Mouse (Mus musculus): ENCODE measurements around the gene Ano1. TPM values are rescaled to one million over a fixed set of nuclear protein-coding genes. Genes with fewer than 3 reads are reported as not detected.

Ano1 gene
- total and polyA plus RNA-seq, 2 experiments from 2014 or later = 5.8 to 8.3 TPM

GRCm38 (mm10) chr7:144653681-144654425 is 97.9 kb downstream of the Ano1 start:
- Histone ChIP-seq H3K36me3 (ENCODE audit: insufficient read depth, low read length) (no peaks in the 10 kb centered on the region), H3K27me3 (ENCODE audit: insufficient read depth, low read length) (no peaks in the 10 kb centered on the region), H3K9me3 (ENCODE audit: low read length) (no peaks in the 10 kb centered on the region), H3K4me1 (ENCODE audit: insufficient read depth, low read length) (no peaks in the 10 kb centered on the region), H3K9ac (replicated peaks; ENCODE audit: low read length) (no peak overlapping the region), H3K4me3 (ENCODE audit: low read length) (no peak overlapping the region), H3K27ac (peak overlapping the region; percentile 64), H3K4me2 (ENCODE audit: low read depth, low read length) (no peak overlapping the region)
- peak; percentile 97 for ATAC-seq
- peak; percentile 91 for DNase-seq (ENCODE audit: low spot score)
- no peak for TF ChIP-seq CTCF (IDR thresholded peaks at IDR 0.05; ENCODE audit: low read depth)
- 11% methylated on average over 10 of the region's 10 CpGs for WGBS

- DNase-seq (ENCODE audit: low spot score) (peak; percentile 33), ATAC-seq (no peak)
- H3K27me3 ChIP-seq (ENCODE audit: insufficient read depth, low read length) = 0 out of 2 replicates have a peak, but pooled peaks cover 4% of the 10 kb centered on the region
- no peaks in the 10 kb centered on the region for H3K4me1 ChIP-seq (ENCODE audit: insufficient read depth, low read length)
- H3K36me3 ChIP-seq (ENCODE audit: insufficient read depth, low read length) = no peaks in the 10 kb centered on the region
- TF ChIP-seq CTCF (IDR thresholded peaks at IDR 0.05; ENCODE audit: low read depth) = no peak
- no peak overlapping the region for H3K9ac ChIP-seq (replicated peaks; ENCODE audit: low read length)
- H3K27ac ChIP-seq = no peak overlapping the region
- no peak overlapping the region for H3K4me2 ChIP-seq (ENCODE audit: low read depth, low read length)
- H3K9me3 ChIP-seq (ENCODE audit: low read length) = no peaks in the 10 kb centered on the region
- H3K4me3 ChIP-seq (ENCODE audit: low read length) = no peak overlapping the region
- WGBS = 51% methylated on average over 5 of the region's 5 CpGs
These were observed 104.2 kb downstream of the Ano1 start for GRCm38 (mm10) chr7:144647547-144647946.

GRCm38 (mm10) chr7:144640817-144641216 is 111.0 kb downstream of the Ano1 start:
- 58% methylated on average over 1 of the region's 1 CpGs for WGBS
- H3K9ac ChIP-seq (replicated peaks; ENCODE audit: low read length) = no peak overlapping the region
- no peaks in the 10 kb centered on the region for H3K9me3 ChIP-seq (ENCODE audit: low read length)
- H3K4me2 ChIP-seq (ENCODE audit: low read depth, low read length) = no peak overlapping the region
- H3K4me3 ChIP-seq (ENCODE audit: low read length) = no peak overlapping the region
- no peaks in the 10 kb centered on the region for H3K4me1 ChIP-seq (ENCODE audit: insufficient read depth, low read length)
- no peaks in the 10 kb centered on the region for H3K27me3 ChIP-seq (ENCODE audit: insufficient read depth, low read length)
- no peak for TF ChIP-seq CTCF (IDR thresholded peaks at IDR 0.05; ENCODE audit: low read depth)
- H3K36me3 ChIP-seq (ENCODE audit: insufficient read depth, low read length) = no peaks in the 10 kb centered on the region
- peak; percentile 66; the same call in 1 of the 2 replicates for ATAC-seq
- peak overlapping the region; percentile 38; the same call in 1 of the 2 replicates for H3K27ac ChIP-seq
- DNase-seq (ENCODE audit: low spot score) = peak; percentile 28

GRCm38 (mm10) chr7:144636000-144636399 is 115.8 kb downstream of the Ano1 start:
- ATAC-seq = peak; percentile 69
- H3K27ac ChIP-seq = no peak overlapping the region
- TF ChIP-seq CTCF (IDR thresholded peaks at IDR 0.05; ENCODE audit: low read depth) = no peak

GRCm38 (mm10) chr7:144634875-144635274 is 116.9 kb downstream of the Ano1 start:
- Histone ChIP-seq H3K4me3 (ENCODE audit: low read length) (no peak overlapping the region), H3K4me2 (ENCODE audit: low read depth, low read length) (no peak overlapping the region), H3K4me1 (ENCODE audit: insufficient read depth, low read length) (no peaks in the 10 kb centered on the region), H3K9me3 (ENCODE audit: low read length) (no peaks in the 10 kb centered on the region), H3K9ac (replicated peaks; ENCODE audit: low read length) (no peak overlapping the region), H3K27ac (no peak overlapping the region), H3K27me3 (ENCODE audit: insufficient read depth, low read length) (no peaks in the 10 kb centered on the region), H3K36me3 (ENCODE audit: insufficient read depth, low read length) (no peaks in the 10 kb centered on the region)
- WGBS = 68% methylated on average over 6 of the region's 6 CpGs
- no peak for TF ChIP-seq CTCF (IDR thresholded peaks at IDR 0.05; ENCODE audit: low read depth)
- DNase-seq (ENCODE audit: low spot score) (no peak), ATAC-seq (no peak)

More at GRCm38 (mm10) chr7:144636000-144636399, 115.8 kb downstream of the Ano1 start:
- Histone ChIP-seq H3K4me1 (ENCODE audit: insufficient read depth, low read length) (no peaks in the 10 kb centered on the region), H3K4me2 (ENCODE audit: low read depth, low read length) (no peak overlapping the region), H3K9ac (replicated peaks; ENCODE audit: low read length) (no peak overlapping the region), H3K36me3 (ENCODE audit: insufficient read depth, low read length) (no peaks in the 10 kb centered on the region), H3K9me3 (ENCODE audit: low read length) (no peaks in the 10 kb centered on the region), H3K27me3 (ENCODE audit: insufficient read depth, low read length) (no peaks in the 10 kb centered on the region), H3K4me3 (ENCODE audit: low read length) (no peak overlapping the region)
- WGBS = 30% methylated on average over 2 of the region's 2 CpGs
- DNase-seq (ENCODE audit: low spot score) = no peak

GRCm38 (mm10) chr7:144634450-144634849 is 117.3 kb downstream of the Ano1 start:
- Histone ChIP-seq H3K4me1 (ENCODE audit: insufficient read depth, low read length) (no peaks in the 10 kb centered on the region), H3K27me3 (ENCODE audit: insufficient read depth, low read length) (no peaks in the 10 kb centered on the region), H3K9me3 (ENCODE audit: low read length) (no peaks in the 10 kb centered on the region), H3K27ac (no peak overlapping the region), H3K4me2 (ENCODE audit: low read depth, low read length) (no peak overlapping the region), H3K4me3 (ENCODE audit: low read length) (no peak overlapping the region), H3K9ac (replicated peaks; ENCODE audit: low read length) (no peak overlapping the region), H3K36me3 (ENCODE audit: insufficient read depth, low read length) (no peaks in the 10 kb centered on the region)
- no peak for TF ChIP-seq CTCF (IDR thresholded peaks at IDR 0.05; ENCODE audit: low read depth)
- WGBS = 82% methylated on average over 3 of the region's 3 CpGs
- ATAC-seq (no peak), DNase-seq (ENCODE audit: low spot score) (no peak)

- ATAC-seq = no peak
- Histone ChIP-seq H3K9me3 (ENCODE audit: low read length) (no peaks in the 10 kb centered on the region), H3K9ac (replicated peaks; ENCODE audit: low read length) (no peak overlapping the region), H3K4me3 (ENCODE audit: low read length) (no peak overlapping the region), H3K27ac (no peak overlapping the region), H3K4me1 (ENCODE audit: insufficient read depth, low read length) (no peaks in the 10 kb centered on the region), H3K36me3 (ENCODE audit: insufficient read depth, low read length) (no peaks in the 10 kb centered on the region), H3K27me3 (ENCODE audit: insufficient read depth, low read length) (no peaks in the 10 kb centered on the region), H3K4me2 (ENCODE audit: low read depth, low read length) (no peak overlapping the region)
- DNase-seq (ENCODE audit: low spot score) = no peak
- no peak for TF ChIP-seq CTCF (IDR thresholded peaks at IDR 0.05; ENCODE audit: low read depth)
These were observed 119.5 kb downstream of the Ano1 start for GRCm38 (mm10) chr7:144632321-144632720.

Data from hindbrain, postnatal 0 days (tissue).